Mouse (Mus musculus): ENCODE data around the gene Fam126b.

DNA sequence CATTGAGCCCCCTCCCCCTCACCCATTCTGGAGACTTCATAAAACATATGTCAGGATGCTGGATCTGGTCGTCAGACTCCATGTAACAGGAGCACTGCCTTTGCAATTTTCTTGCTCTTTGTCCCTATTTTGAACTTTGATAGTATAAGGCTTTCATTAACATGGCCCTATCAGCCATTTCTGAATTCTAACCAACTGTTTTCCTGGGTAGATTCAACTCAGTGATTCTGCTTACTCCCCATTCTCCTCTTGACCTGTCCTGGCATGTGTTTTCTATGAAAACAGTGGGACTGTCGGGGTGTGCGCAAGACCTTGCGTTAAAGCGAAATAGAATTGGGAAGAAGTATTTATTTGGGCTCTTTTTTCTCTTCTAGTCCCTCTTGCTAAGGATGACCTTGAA lies 21.1 kb downstream of the Fam126b start:
- TF ChIP-seq CTCF (IDR thresholded peaks at IDR 0.05; ENCODE audit: borderline replicate concordance, insufficient read depth, low read length), result no peak
- no peak for TF ChIP-seq POLR2A (IDR thresholded peaks at IDR 0.05; ENCODE audit: low read depth, low read length)

All from embryonic fibroblast, embryonic 13.5 days (primary cell).